In genomic region chr4:108406138-108406860, GRCm38 (mm10) we compare ENCODE assay signal across 9 mouse cellular contexts. TPM values are rescaled to one million over a fixed set of nuclear protein-coding genes. Genes with fewer than 3 reads are reported as not detected.
DNase-seq lines count a peak whose midpoint lies in the region; ATAC-seq and TF ChIP-seq lines count a peak whose summit lies in the region.
"Had no signal": no experiment of that assay in that cellular context is flagged by ENCODE, and none has a peak within 500 bp of the region (broad histone marks: within the 10 kb centered on the region; RNA-seq: fewer than 3 reads in every experiment).

No protein-coding gene starts in this region.

- peak overlapping the region; percentile 63 for H3K27ac ChIP-seq in brown adipose tissue, adult 24 weeks (replicated peaks; ENCODE audit: low read depth, low read length)
- no peak overlapping the region for H3K27ac ChIP-seq in forebrain, embryonic 14.5 days (ENCODE audit: low read depth, low read length)
- peak overlapping the region; percentile 81 for H3K27ac ChIP-seq in heart, postnatal 0 days (ENCODE audit: low read depth)
- H3K27ac ChIP-seq in liver, postnatal 0 days (ENCODE audit: low read depth), result peak overlapping the region; percentile 90
- peak overlapping the region; percentile 75 for H3K27ac ChIP-seq in neural tube, embryonic 15.5 days (replicated peaks)

- peak overlapping the region; percentile 63 for H3K4me3 ChIP-seq in brown adipose tissue, adult 24 weeks (ENCODE audit: insufficient read depth, low read depth, low read length)
- H3K4me3 ChIP-seq in forebrain, embryonic 14.5 days (ENCODE audit: low read depth, low read length), result peak overlapping the region; percentile 43
- H3K4me3 ChIP-seq in heart, postnatal 0 days (ENCODE audit: low read depth, low read length), result peak overlapping the region; percentile 49
- peak overlapping the region; percentile 53 for H3K4me3 ChIP-seq in liver, postnatal 0 days (ENCODE audit: low read depth, low read length)
- peak overlapping the region; percentile 50 for H3K4me3 ChIP-seq in neural tube, embryonic 15.5 days (replicated peaks)

- TF ChIP-seq EP300 in heart, postnatal 0 days (IDR thresholded peaks at IDR 0.05; ENCODE audit: low read depth), result no peak
- no peak for TF ChIP-seq EP300 in liver, postnatal 0 days (IDR thresholded peaks at IDR 0.05; ENCODE audit: low read depth)

- H3K36me3 ChIP-seq in forebrain, embryonic 14.5 days (ENCODE audit: control insufficient read depth, insufficient read depth, low read length), result no peaks in the 10 kb centered on the region
- H3K36me3 ChIP-seq in heart, postnatal 0 days (replicated peaks; ENCODE audit: control insufficient read depth, insufficient read depth, low read length), result 0 out of 2 replicates have a peak, but pooled peaks cover 6% of the 10 kb centered on the region
- H3K36me3 ChIP-seq in liver, postnatal 0 days (replicated peaks; ENCODE audit: insufficient read depth, low read length), result no peaks in the 10 kb centered on the region
- H3K36me3 ChIP-seq in neural tube, embryonic 15.5 days, result no peaks in the 10 kb centered on the region

- 3% methylated on average over 52 of the region's 52 CpGs for WGBS in forebrain, embryonic 14.5 days
- WGBS in heart, postnatal 0 days, result 2% methylated on average over 52 of the region's 52 CpGs
- 4% methylated on average over 52 of the region's 52 CpGs for WGBS in liver, postnatal 0 days (ENCODE audit: insufficient replicate concordance)
- WGBS in neural tube, embryonic 15.5 days, result 3% methylated on average over 52 of the region's 52 CpGs

- H3K4me1 ChIP-seq in brown adipose tissue, adult 24 weeks (ENCODE audit: control insufficient read depth, insufficient read depth, insufficient read length, low read length), result peaks cover 3% of the 10 kb centered on the region; the same call in 1 of the 2 replicates
- peaks cover 7% of the 10 kb centered on the region for H3K4me1 ChIP-seq in forebrain, embryonic 14.5 days (ENCODE audit: control insufficient read depth, insufficient read depth, low read length)
- peaks cover 12% of the 10 kb centered on the region; the same call in 1 of the 2 replicates for H3K4me1 ChIP-seq in heart, postnatal 0 days (ENCODE audit: control insufficient read depth, insufficient read depth)
- peaks cover 7% of the 10 kb centered on the region; the same call in 1 of the 2 replicates for H3K4me1 ChIP-seq in liver, postnatal 0 days (ENCODE audit: insufficient read depth)
- H3K4me1 ChIP-seq in neural tube, embryonic 15.5 days, result peaks cover 19% of the 10 kb centered on the region

- DNase-seq in B cell, adult 2 months, result peak; percentile 47 to 52
- peak; percentile 52 for DNase-seq in forebrain, embryonic 14.5 days (ENCODE audit: low spot score)
- peak; percentile 49 for DNase-seq in heart, postnatal 0 days (ENCODE audit: low spot score)
- DNase-seq in kidney, postnatal 36 days, result peak; percentile 62 to 77
- peak; percentile 47 for DNase-seq in liver, postnatal 0 days
- DNase-seq in testis, postnatal 14 days (ENCODE audit: low spot score), result peak; percentile 49

- peak overlapping the region; percentile 80 for H3K9ac ChIP-seq in forebrain, embryonic 14.5 days (ENCODE audit: low read length)
- peak overlapping the region; percentile 73 for H3K9ac ChIP-seq in heart, postnatal 0 days (replicated peaks; ENCODE audit: low read depth, low read length)
- peak overlapping the region; percentile 75 for H3K9ac ChIP-seq in liver, postnatal 0 days (replicated peaks)
- peak overlapping the region; percentile 70 for H3K9ac ChIP-seq in neural tube, embryonic 15.5 days (replicated peaks)

- no peaks in the 10 kb centered on the region for H3K9me3 ChIP-seq in forebrain, embryonic 14.5 days (replicated peaks; ENCODE audit: control insufficient read depth, low read length)
- H3K9me3 ChIP-seq in heart, postnatal 0 days (replicated peaks; ENCODE audit: control insufficient read depth, low read length), result no peaks in the 10 kb centered on the region
- no peaks in the 10 kb centered on the region for H3K9me3 ChIP-seq in liver, postnatal 0 days (ENCODE audit: low read length)
- H3K9me3 ChIP-seq in neural tube, embryonic 15.5 days (replicated peaks), result no peaks in the 10 kb centered on the region

- H3K4me2 ChIP-seq in forebrain, embryonic 14.5 days (ENCODE audit: low read length), result peak overlapping the region; percentile 90
- peak overlapping the region; percentile 70 for H3K4me2 ChIP-seq in heart, postnatal 0 days (ENCODE audit: low read depth, low read length)
- H3K4me2 ChIP-seq in liver, postnatal 0 days (ENCODE audit: low read depth, low read length), result peak overlapping the region; percentile 79
- H3K4me2 ChIP-seq in neural tube, embryonic 15.5 days, result peak overlapping the region; percentile 95

- peak; percentile 78 for ATAC-seq in forebrain, embryonic 14.5 days
- ATAC-seq in heart, postnatal 0 days (ENCODE audit: insufficient read depth, low read depth), result peak; percentile 76
- ATAC-seq in liver, postnatal 0 days, result peak; percentile 73
- peak; percentile 82 for ATAC-seq in neural tube, embryonic 15.5 days (ENCODE audit: low FRiP score)

- H3K27me3 ChIP-seq in forebrain, embryonic 14.5 days (replicated peaks; ENCODE audit: control insufficient read depth, insufficient read depth, low read length), result no peaks in the 10 kb centered on the region
- no peaks in the 10 kb centered on the region for H3K27me3 ChIP-seq in heart, postnatal 0 days (ENCODE audit: control insufficient read depth, insufficient read depth, low read length)
- H3K27me3 ChIP-seq in liver, postnatal 0 days (ENCODE audit: insufficient read depth, low read length), result 0 out of 2 replicates have a peak, but pooled peaks cover 8% of the 10 kb centered on the region
- no peaks in the 10 kb centered on the region for H3K27me3 ChIP-seq in neural tube, embryonic 15.5 days (replicated peaks)
- H3K27me3 ChIP-seq: CH12.LX had no signal

- no peak for TF ChIP-seq CTCF in heart, postnatal 0 days (IDR thresholded peaks at IDR 0.05; ENCODE audit: low read depth)
- no peak for TF ChIP-seq CTCF in liver, postnatal 0 days (IDR thresholded peaks at IDR 0.05; ENCODE audit: low read depth)

RNA-seq across cellular contexts. Expression of gene Gpx7, which starts 0.5 kb away (rescaled TPM):
- polyA plus RNA-seq in brown adipose tissue, adult 24 weeks (2012; ENCODE audit: insufficient read depth, insufficient read length, missing spikeins), result 4.6 and 13.0 TPM in 2 replicates
- polyA plus RNA-seq in forebrain, embryonic 14.5 days (2014; fragmentation: Nextera tagmentation; extraction: Ambion mirVana), result 26.9 and 28.9 TPM in 2 replicates
- total RNA-seq in heart, postnatal 0 days (2014; rRNA removed; ENCODE audit: low replicate concordance), result 62.7 and 74.2 TPM in 2 replicates
- 51.7 and 52.3 TPM in 2 replicates for polyA plus RNA-seq in heart, postnatal 0 days (2015; fragmentation: Nextera tagmentation; extraction: Ambion mirVana)
- polyA plus RNA-seq in liver, postnatal 0 days (2015; fragmentation: Nextera tagmentation; extraction: Ambion mirVana), result 14.5 and 15.6 TPM in 2 replicates
- 36.9 and 37.9 TPM in 2 replicates for polyA plus RNA-seq in neural tube, embryonic 15.5 days (2015; fragmentation: Nextera tagmentation; extraction: Ambion mirVana)
- total RNA-seq: CH12.LX had no signal

RNA-seq across cellular contexts. Expression of gene Shisal2a, which starts 23.1 kb away (rescaled TPM):
- not detected in 2 replicates for polyA plus RNA-seq in brown adipose tissue, adult 24 weeks (2012; ENCODE audit: insufficient read depth, insufficient read length, missing spikeins)
- 2.7 and 3.6 TPM in 2 replicates for polyA plus RNA-seq in forebrain, embryonic 14.5 days (2014; fragmentation: Nextera tagmentation; extraction: Ambion mirVana)
- 2.2 TPM in 1 of 2 replicates, not detected in the other for total RNA-seq in heart, postnatal 0 days (2014; rRNA removed; ENCODE audit: low replicate concordance)
- polyA plus RNA-seq in heart, postnatal 0 days (2015; fragmentation: Nextera tagmentation; extraction: Ambion mirVana), result 1.4 and 2.0 TPM in 2 replicates
- 0.26 and 0.52 TPM in 2 replicates for polyA plus RNA-seq in liver, postnatal 0 days (2015; fragmentation: Nextera tagmentation; extraction: Ambion mirVana)
- 4.0 and 6.3 TPM in 2 replicates for polyA plus RNA-seq in neural tube, embryonic 15.5 days (2015; fragmentation: Nextera tagmentation; extraction: Ambion mirVana)
- total RNA-seq: CH12.LX had no signal

RNA-seq across cellular contexts. Expression of gene Tut4, which starts 52.9 kb away (rescaled TPM):
- polyA plus RNA-seq in brown adipose tissue, adult 24 weeks (2012; ENCODE audit: insufficient read depth, insufficient read length, missing spikeins), result 5.9 and 8.0 TPM in 2 replicates
- polyA plus RNA-seq in forebrain, embryonic 14.5 days (2014; fragmentation: Nextera tagmentation; extraction: Ambion mirVana), result 40.7 and 46.4 TPM in 2 replicates
- 30.2 and 56.3 TPM in 2 replicates for total RNA-seq in heart, postnatal 0 days (2014; rRNA removed; ENCODE audit: low replicate concordance)
- polyA plus RNA-seq in heart, postnatal 0 days (2015; fragmentation: Nextera tagmentation; extraction: Ambion mirVana), result 35.8 and 38.9 TPM in 2 replicates
- polyA plus RNA-seq in liver, postnatal 0 days (2015; fragmentation: Nextera tagmentation; extraction: Ambion mirVana), result 29.1 and 30.9 TPM in 2 replicates
- 49.4 and 52.0 TPM in 2 replicates for polyA plus RNA-seq in neural tube, embryonic 15.5 days (2015; fragmentation: Nextera tagmentation; extraction: Ambion mirVana)
